Mouse (Mus musculus) ES-Bruce4 (cell line): Measurements from ENCODE around the gene Mark3.

Experiments used
- CTCF ChIP-seq: IDR thresholded peaks from one replicate; pipeline ENCODE4 v1.8.1; 2011; ENCODE audit warnings: low read depth, low read length
- EP300 ChIP-seq: IDR thresholded peaks from 2 replicates; pipeline ENCODE4 v1.6.1; 2011; ENCODE audit warnings: low read depth, low read length; ENCODE audit not compliant: insufficient read depth

DNA sequence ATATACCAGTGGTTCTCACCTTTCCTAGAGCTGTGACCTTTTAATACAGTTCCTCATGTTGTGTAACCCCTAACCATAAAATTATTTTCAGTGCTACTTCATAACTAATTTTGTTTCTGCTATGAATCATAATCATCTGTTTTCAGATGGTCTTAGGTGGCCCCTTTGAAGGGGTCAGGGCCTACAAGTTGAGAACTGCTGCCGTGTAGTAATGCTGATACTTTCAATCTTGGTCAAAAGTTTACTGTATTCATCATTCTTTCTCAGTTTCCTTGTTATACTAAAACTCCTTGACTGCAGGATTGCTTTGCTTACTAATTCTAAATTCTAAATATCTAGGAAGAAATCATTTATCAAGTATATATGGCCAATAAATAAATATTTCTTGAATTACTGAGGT lies 10.1 kb downstream of the Mark3 start:
- TF ChIP-seq CTCF (no peak), EP300 (no peak)
